Mouse (Mus musculus) limb, embryonic 12.5 days (tissue): ENCODE measurements around the gene Rnd2. TPM values are rescaled to one million over a fixed set of nuclear protein-coding genes. Genes with fewer than 3 reads are reported as not detected.
"Not testable (repeated sequence)": the region's sequence is repeated elsewhere in the genome, so short reads cannot be mapped to it uniquely, and the experiment has no call there.

ENCODE experiments used
- ATAC-seq: fragments of 200-750 bp; cut with Nextera tagmentation; 2 replicates; pipeline ENCODE4 v1.8.0; 2017; ENCODE audit warnings: low read depth, moderate TSS enrichment; ENCODE audit not compliant: insufficient number of reproducible peaks, insufficient read depth, low FRiP score, low TSS enrichment
- H3K27ac ChIP-seq: fragments of 300-500 bp; sonication (generic); 2 replicates; pipeline ENCODE4 v1.5.1; 2016; ENCODE audit warnings: mild to moderate bottlenecking, moderate library complexity
- H3K27me3 ChIP-seq: fragments of 300-500 bp; sonication (generic); 2 replicates; pipeline ENCODE4 v1.6.1; 2016; ENCODE audit warnings: mild to moderate bottlenecking, moderate library complexity
- H3K36me3 ChIP-seq: fragments of 300-500 bp; sonication (generic); 2 replicates; pipeline ENCODE4 v1.6.1; 2016; ENCODE audit warnings: mild to moderate bottlenecking, moderate library complexity
- H3K4me1 ChIP-seq: fragments of 300-500 bp; sonication (generic); replicated peaks from 2 replicates; pipeline ENCODE4 v1.6.1; 2016
- H3K4me2 ChIP-seq: fragments of 300-500 bp; sonication (generic); 2 replicates; pipeline ENCODE4 v1.6.1; 2016; ENCODE audit warnings: mild to moderate bottlenecking, moderate library complexity
- H3K4me3 ChIP-seq: fragments of 300-500 bp; sonication (generic); replicated peaks from 2 replicates; pipeline ENCODE4 v1.5.1; 2016; ENCODE audit warnings: mild to moderate bottlenecking
- H3K9ac ChIP-seq: fragments of 300-500 bp; sonication (generic); replicated peaks from 2 replicates; pipeline ENCODE4 v1.6.1; 2016; ENCODE audit warnings: mild to moderate bottlenecking, moderate library complexity
- H3K9me3 ChIP-seq: fragments of 300-500 bp; sonication (generic); 2 replicates; pipeline ENCODE4 v1.6.1; 2016; ENCODE audit warnings: mild to moderate bottlenecking, moderate library complexity
- WGBS: fragments of 180-500 bp; shearing (Covaris S2); methylation state at CpG from one replicate; pipeline ENCODE4 v1.1.7; 2016; 5-methylcytosine and 5-hydroxymethylcytosine counted together
- polyA plus RNA-seq: library from polyadenylated mRNA; unstranded; fragments of >200 nt; fragmentation: Nextera tagmentation; extraction: Ambion mirVana; gene quantifications from 2 replicates; pipeline ENCODE4 v1.2.1, GENCODE M21; 2016

Rnd2 gene
- polyA plus RNA-seq, 1 experiment from 2014 or later = 9.7 TPM

DNA sequence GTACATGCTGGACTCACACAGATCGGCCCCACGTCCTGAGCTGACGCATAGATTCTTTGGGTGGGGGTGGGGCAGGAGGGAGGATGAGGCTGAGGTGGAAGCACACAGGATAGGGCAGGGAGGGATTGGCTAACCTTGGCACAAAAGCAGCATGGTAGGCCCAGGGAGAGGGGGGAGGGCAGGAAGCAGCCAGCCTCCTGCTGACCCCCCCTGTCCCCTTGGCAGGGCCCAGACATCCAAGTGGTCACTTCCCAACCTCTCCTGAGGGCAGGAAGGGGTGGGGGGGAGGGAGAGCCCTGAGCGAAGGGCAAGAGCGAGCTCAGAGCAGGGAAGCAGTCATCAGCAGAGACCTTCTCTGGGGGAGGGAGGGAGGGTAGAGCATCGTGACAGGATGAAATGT lies 5.1 kb upstream of the Rnd2 start:
- no peak overlapping the region for H3K9ac ChIP-seq
- H3K9me3 ChIP-seq = no peaks in the 10 kb centered on the region
- H3K4me1 ChIP-seq = peaks cover 31% of the 10 kb centered on the region
- peaks cover 47% of the 10 kb centered on the region for H3K36me3 ChIP-seq
- H3K4me3 ChIP-seq = no peak overlapping the region
- H3K27me3 ChIP-seq = no peaks in the 10 kb centered on the region; the same call in 1 of the 2 replicates
- H3K4me2 ChIP-seq = no peak overlapping the region
- H3K27ac ChIP-seq = no peak overlapping the region
- WGBS = 51% methylated on average over 6 of the region's 6 CpGs
- ATAC-seq = no peak

DNA sequence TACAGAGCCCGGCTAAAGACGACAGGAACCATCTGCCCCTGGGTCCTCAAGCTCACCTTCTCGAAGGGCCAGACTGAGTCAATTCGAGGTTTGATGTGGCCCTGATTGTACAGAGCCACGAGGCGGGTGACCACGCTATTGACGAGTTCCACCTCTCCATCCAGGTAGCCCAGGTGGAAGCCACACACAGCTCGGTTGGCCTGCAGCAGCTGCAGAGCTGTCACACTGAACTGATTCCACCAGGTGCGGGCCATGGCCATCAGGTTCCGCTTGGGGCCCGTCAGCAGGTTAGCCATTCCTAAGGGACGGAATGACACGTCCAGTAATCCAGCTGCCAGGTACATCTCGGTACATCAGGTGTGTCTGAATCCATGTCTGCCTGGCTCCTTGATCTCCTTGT lies 4.5 kb upstream of the Rnd2 start:
- H3K36me3 ChIP-seq = peaks cover 47% of the 10 kb centered on the region
- H3K4me1 ChIP-seq = peaks cover 31% of the 10 kb centered on the region
- H3K4me3 ChIP-seq = no peak overlapping the region
- H3K27ac ChIP-seq = no peak overlapping the region
- ATAC-seq = no peak
- no peak overlapping the region for H3K9ac ChIP-seq
- WGBS = 82% methylated on average over 15 of the region's 15 CpGs
- H3K27me3 ChIP-seq = no peaks in the 10 kb centered on the region; the same call in 1 of the 2 replicates
- H3K4me2 ChIP-seq = no peak overlapping the region
- H3K9me3 ChIP-seq = no peaks in the 10 kb centered on the region

DNA sequence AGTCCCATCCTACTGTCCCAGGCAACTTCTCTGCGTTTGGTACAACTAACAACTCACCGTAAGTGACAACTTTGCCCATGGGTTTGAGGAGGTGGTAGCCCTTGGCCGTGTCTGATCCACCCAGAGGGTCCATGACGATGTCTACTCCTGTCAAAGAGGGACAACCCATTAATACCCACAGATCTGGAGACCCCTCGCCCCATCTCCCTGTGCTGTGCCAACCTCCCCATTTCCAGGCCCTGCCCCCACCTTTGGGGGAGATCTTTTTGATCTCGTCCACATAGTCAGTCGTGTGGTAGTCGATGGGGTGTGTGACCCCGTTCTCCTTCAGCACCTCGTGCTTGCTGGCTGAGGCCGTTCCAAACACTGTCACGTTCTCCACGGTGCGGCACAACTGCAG lies 2.7 kb upstream of the Rnd2 start:
- peaks cover 47% of the 10 kb centered on the region for H3K36me3 ChIP-seq
- peaks cover 39% of the 10 kb centered on the region for H3K4me1 ChIP-seq
- H3K4me2 ChIP-seq = no peak overlapping the region
- H3K27ac ChIP-seq = no peak overlapping the region
- no peak overlapping the region for H3K4me3 ChIP-seq
- 87% methylated on average over 14 of the region's 14 CpGs for WGBS
- ATAC-seq = no peak
- H3K27me3 ChIP-seq = peaks cover 1% of the 10 kb centered on the region; the same call in 1 of the 2 replicates
- no peaks in the 10 kb centered on the region for H3K9me3 ChIP-seq
- H3K9ac ChIP-seq = no peak overlapping the region

DNA sequence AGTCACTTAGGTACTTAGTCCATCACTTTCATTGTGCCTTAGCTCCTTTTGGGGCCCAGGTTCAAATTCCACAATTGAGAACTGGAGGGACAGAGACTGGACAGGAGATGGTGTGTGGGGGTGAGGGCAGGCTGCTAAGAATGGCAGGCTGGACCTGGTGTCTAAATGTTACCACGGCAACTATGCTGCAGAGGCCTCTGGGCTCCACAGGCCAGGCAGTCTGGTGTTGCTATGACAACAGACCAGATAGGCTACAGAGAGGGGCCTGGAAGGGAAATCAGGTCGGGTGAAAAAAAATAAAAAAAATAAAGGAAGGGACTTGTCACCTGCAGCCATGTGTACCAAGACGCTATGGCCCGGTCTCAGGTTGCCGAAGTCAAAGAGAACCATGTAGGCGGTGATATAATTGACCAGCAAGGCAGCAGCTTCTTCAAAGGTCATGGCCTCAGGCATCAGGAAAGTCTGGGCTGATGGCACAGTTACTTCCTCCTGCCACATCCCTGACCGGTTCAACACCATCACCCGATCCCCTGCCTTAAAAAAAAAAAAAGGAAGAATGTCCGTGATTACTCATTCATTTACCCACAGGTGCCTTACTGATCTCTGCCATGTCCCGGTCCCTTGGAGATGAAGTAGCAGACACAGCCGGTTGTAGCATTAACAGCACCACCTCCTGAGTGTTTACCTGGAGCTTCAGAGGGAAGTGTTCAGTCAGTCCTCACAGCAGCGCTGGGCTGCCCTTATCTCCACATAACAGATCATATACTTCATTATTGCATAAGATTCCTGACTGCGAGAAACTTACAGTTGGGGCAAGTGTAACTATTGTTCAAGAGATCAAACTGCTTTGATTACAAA lies 2.0 kb upstream of the Rnd2 start:
- ATAC-seq = no peak
- H3K27ac ChIP-seq = no peak overlapping the region
- 37% methylated on average over 13 of the region's 13 CpGs for WGBS
- H3K4me2 ChIP-seq = no peak overlapping the region
- H3K4me3 ChIP-seq = no peak overlapping the region
- H3K9ac ChIP-seq = no peak overlapping the region
- no peaks in the 10 kb centered on the region for H3K9me3 ChIP-seq
- H3K27me3 ChIP-seq = peaks cover 5% of the 10 kb centered on the region; the same call in 1 of the 2 replicates
- peaks cover 43% of the 10 kb centered on the region for H3K4me1 ChIP-seq
- H3K36me3 ChIP-seq = peaks cover 44% of the 10 kb centered on the region

DNA sequence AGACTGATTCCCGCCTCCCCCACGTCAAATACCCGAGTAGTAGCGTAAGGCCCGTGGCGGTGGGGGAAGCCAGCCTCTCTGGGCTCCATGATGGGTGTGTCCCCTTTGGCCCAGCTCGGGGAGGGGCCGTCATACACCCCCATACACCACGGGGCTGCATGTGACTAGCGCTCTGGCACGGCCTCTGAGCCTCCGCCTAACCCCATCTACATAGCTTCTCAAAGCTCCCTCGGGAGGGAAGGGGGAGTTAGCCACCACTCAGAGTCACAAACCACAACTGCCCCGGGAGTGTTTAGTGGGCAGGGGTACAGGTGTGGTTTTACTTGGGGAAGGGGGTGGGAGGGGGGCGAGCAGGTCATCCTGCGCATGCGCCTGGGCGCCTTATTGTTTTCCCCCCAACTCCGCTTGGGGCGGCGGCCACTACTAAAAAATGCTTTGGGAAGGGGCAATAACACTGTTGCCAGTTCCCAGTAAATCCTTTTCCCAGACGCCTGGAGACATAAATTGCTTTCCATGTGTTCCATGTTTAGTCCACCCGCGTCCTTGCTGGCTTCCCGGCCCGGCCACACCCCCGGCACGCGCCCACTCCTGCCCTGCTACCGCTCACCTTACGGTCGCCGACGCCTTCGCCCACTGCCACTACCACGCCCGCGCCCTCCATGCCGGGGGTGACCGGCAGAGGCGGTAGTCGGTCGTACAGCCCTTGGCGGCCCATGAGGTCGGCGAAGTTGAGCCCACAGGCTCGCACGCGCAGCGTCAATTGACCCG lies 486 bp downstream of the Rnd2 start:
- Histone ChIP-seq H3K4me1 (peaks cover 48% of the 10 kb centered on the region), H3K27me3 (peaks cover 18% of the 10 kb centered on the region; the same call in 1 of the 2 replicates), H3K4me3 (peak overlapping the region; percentile 83), H3K9me3 (no peaks in the 10 kb centered on the region), H3K4me2 (peak overlapping the region; percentile 94), H3K27ac (peak overlapping the region; percentile 84), H3K9ac (peak overlapping the region; percentile 71), H3K36me3 (peaks cover 19% of the 10 kb centered on the region)
- ATAC-seq = peak; percentile 12; the same call in 1 of the 2 replicates
- under 1% methylated on average over 51 of the region's 51 CpGs for WGBS

DNA sequence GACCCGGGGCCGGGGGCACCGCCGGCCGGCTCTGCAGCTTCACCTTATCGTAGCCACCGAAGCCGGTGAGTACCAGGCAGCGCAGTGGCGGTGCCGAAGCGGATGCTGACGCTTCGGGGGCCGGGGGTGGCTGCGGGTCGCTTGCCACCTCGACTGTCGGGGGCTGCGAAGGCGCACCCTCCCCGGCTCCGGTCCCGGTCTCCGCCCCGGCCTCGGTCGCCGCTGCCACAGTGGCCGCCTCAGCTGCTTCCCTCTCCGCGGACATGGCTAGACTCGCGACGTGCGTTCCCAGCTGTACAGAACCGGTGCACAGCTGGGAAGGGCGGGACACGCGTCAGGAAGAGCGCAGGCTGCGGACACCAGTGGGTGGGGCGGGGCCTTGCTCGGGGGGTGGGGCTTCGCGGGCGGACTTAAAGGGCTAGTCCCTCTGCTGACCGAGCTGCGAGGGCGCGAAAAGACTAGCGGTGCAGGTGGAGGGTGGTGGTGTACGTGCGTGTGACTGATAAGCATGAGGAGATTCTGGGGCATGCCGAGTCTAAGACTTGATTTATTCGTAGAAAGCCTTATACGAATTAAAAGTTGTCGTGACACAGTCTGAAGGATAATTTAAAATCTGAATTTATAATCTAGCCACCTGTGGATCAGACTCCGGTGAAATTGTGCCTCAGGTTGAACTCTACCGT lies 1.2 kb downstream of the Rnd2 start, which contains the start of gene Vat1:
Gene Vat1 (minus strand): TSS at position 362 of the 683 bp plus-strand sequence.
- Histone ChIP-seq H3K9me3 (no peaks in the 10 kb centered on the region), H3K9ac (peak within 1 kb of the TSS; percentile 71), H3K4me1 (peaks cover 48% of the 10 kb centered on the region), H3K4me3 (peak within 1 kb of the TSS; percentile 83), H3K27me3 (peaks cover 22% of the 10 kb centered on the region; the same call in 1 of the 2 replicates), H3K27ac (peak within 1 kb of the TSS; percentile 84), H3K36me3 (peaks cover 16% of the 10 kb centered on the region; the same call in 1 of the 2 replicates), H3K4me2 (peak within 1 kb of the TSS; percentile 94)
- peak; percentile 60 for ATAC-seq
- WGBS = 2% methylated on average over 60 of the region's 60 CpGs

DNA sequence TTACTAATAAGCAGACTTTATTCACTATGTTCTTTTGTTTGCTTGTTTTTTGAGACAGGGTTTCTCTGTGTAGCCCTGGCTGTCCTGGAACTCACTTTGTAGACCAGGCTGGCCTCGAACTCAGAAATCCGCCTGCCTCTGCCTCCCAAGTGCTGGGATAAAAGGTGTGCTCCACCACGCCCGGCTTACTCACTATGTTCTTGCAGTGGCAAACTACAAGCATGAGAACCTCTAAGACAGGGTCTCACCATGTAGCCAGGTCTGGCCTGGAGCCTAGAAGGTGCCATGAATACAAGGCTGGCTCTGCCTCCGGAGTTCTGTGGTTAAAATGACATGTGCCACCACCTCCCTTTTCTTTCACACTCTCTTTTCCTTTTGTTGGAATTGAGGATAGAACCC lies 1.8 kb downstream of the Rnd2 start:
- peaks cover 13% of the 10 kb centered on the region; the same call in 1 of the 2 replicates for H3K36me3 ChIP-seq
- peak overlapping the region; percentile 94 for H3K4me2 ChIP-seq
- not testable (repeated sequence) for H3K9me3 ChIP-seq, H3K27ac ChIP-seq, H3K9ac ChIP-seq, ATAC-seq
- peaks cover 48% of the 10 kb centered on the region for H3K4me1 ChIP-seq
- peak overlapping the region; percentile 83; the same call in 1 of the 2 replicates for H3K4me3 ChIP-seq
- 58% methylated on average over 5 of the region's 5 CpGs for WGBS
- peaks cover 22% of the 10 kb centered on the region; the same call in 1 of the 2 replicates for H3K27me3 ChIP-seq

DNA sequence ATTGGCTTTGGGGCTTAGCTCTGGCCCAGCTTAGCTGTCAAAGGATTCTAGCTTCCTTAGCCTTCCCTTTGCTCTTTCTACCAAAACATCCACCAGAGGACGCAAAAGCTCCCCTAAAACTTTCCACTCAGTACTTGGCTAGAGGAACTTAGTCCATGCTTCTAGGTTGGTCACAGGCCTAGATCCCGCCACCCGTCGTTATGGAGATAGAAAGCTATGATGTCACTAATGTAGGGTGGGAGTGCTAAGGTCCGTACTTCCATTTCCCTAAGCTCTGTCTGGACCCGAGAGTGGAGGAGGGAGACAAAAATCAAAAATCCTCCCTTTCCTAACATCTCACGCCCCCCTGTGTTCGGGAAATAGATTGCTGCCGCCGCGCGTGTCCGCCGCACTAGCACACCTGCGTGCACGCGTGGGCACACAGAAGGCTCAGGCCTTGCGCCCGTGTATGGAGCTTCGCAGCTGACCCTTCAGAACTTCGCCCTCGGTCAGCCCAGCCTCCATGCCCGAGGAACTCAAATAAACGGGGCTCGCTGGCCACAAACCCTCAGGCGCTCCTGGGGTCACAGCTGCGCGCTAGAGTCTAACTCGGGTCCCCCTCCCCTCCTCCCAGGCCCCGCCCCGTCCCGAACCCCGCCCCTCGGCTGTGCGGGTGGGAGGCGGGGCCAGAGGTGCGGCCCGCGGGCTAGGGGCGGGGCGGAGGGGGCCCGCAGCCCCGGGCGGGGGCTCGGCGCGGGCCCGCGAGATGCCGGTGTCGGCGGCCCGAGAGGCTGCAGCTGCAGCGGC lies 2.9 kb downstream of the Rnd2 start:
- no peaks in the 10 kb centered on the region for H3K9me3 ChIP-seq
- under 1% methylated on average over 53 of the region's 54 CpGs for WGBS
- H3K9ac ChIP-seq = peak overlapping the region; percentile 69
- H3K4me2 ChIP-seq = peak overlapping the region; percentile 92
- peak overlapping the region; percentile 76 for H3K4me3 ChIP-seq
- 0 out of 2 replicates have a peak, but pooled peaks cover 3% of the 10 kb centered on the region for H3K36me3 ChIP-seq
- H3K27me3 ChIP-seq = peaks cover 26% of the 10 kb centered on the region
- H3K4me1 ChIP-seq = peaks cover 43% of the 10 kb centered on the region
- H3K27ac ChIP-seq = peak overlapping the region; percentile 23; the same call in 1 of the 2 replicates
- ATAC-seq = peak; percentile 58

DNA sequence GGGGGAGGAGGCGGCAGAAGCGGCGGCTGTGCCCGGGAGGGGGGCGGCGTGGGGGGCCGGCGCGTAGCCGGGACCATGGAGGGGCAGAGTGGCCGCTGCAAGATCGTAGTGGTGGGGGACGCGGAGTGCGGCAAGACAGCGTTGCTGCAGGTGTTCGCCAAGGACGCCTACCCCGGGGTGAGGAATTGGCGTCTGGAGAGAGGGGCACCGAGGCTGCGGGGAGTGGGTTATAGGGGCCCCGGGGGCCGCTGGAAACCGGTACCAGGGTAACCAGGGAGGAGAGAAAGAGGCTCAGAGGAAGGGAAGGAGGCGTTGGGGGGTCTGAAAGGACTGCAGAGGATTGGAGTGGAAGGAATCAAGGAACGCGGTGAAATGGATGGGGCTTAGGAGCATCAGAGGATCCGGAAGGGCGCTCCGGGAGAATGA lies 3.5 kb downstream of the Rnd2 start:
- Histone ChIP-seq H3K4me3 (peak overlapping the region; percentile 76), H3K9me3 (no peaks in the 10 kb centered on the region), H3K9ac (peak overlapping the region; percentile 69), H3K36me3 (0 out of 2 replicates have a peak, but pooled peaks cover 3% of the 10 kb centered on the region), H3K4me1 (peaks cover 37% of the 10 kb centered on the region), H3K4me2 (peak overlapping the region; percentile 92), H3K27ac (peak overlapping the region; percentile 23; the same call in 1 of the 2 replicates), H3K27me3 (peaks cover 26% of the 10 kb centered on the region)
- WGBS = under 1% methylated on average over 29 of the region's 31 CpGs
- peak; percentile 7 for ATAC-seq

DNA sequence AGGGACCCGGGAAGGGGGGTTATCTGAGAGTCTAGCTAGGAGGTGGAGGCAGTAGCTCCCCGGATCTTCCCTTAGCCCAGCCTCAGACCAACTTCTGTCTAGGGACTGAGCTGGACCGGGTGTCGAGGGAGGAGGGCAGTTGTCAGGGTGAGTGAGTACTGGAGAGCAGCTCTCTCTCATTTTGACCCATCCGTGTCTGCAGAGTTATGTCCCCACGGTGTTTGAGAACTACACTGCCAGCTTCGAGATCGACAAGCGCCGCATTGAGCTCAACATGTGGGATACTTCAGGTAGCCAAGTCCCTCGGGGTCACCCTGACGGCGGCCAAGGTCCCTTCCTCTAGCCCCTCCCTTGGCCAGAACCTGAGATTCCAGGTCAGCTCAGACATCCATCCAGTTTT lies 3.9 kb downstream of the Rnd2 start:
- WGBS = 6% methylated on average over 13 of the region's 13 CpGs
- Histone ChIP-seq H3K9me3 (no peaks in the 10 kb centered on the region), H3K9ac (peak overlapping the region; percentile 69), H3K27ac (no peak overlapping the region), H3K4me3 (peak overlapping the region; percentile 76), H3K27me3 (peaks cover 26% of the 10 kb centered on the region), H3K36me3 (0 out of 2 replicates have a peak, but pooled peaks cover 3% of the 10 kb centered on the region), H3K4me1 (peaks cover 32% of the 10 kb centered on the region), H3K4me2 (peak overlapping the region; percentile 92)
- ATAC-seq = no peak
